Mouse (Mus musculus) T-cell, adult 2 months (primary cell): Measurements from ENCODE around the gene Gm16253.

Source experiments
- DNase-seq: peaks from one replicate; pipeline ENCODE4 v3.0.0; 2022; ENCODE audit warnings: low spot score

Gene Gm16253

GRCm38 (mm10) chr3:96557694-96558093 is 19.1 kb upstream of the Gm16253 start, which contains the start of gene Txnip:
Gene Txnip, plus strand, starts transcription at chr3:96557957.
- DNase-seq, result peak; percentile 99

DNA sequence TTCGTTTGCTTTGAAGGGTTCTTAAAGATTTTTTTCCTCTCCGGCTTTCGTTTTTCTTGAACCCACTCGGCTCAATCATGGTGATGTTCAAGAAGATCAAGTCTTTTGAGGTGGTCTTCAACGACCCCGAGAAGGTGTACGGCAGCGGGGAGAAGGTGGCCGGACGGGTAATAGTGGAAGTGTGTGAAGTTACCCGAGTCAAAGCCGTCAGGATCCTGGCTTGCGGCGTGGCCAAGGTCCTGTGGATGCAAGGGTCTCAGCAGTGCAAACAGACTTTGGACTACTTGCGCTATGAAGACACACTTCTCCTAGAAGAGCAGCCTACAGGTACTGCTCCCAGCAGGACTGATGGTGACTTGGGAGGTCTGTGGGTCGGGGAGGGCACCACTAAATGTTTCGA is 18.6 kb upstream of the Gm16253 start:
- no peak for DNase-seq

GRCm38 (mm10) chr3:96558668-96559196 is 18.1 kb upstream of the Gm16253 start:
- DNase-seq, result no peak

GRCm38 (mm10) chr3:96559398-96559910 is 17.3 kb upstream of the Gm16253 start:
- no peak for DNase-seq

GRCm38 (mm10) chr3:96559911-96560850 is 16.6 kb upstream of the Gm16253 start:
- no peak for DNase-seq

GRCm38 (mm10) chr3:96560881-96561668 is 15.7 kb upstream of the Gm16253 start:
- DNase-seq, result no peak

DNA sequence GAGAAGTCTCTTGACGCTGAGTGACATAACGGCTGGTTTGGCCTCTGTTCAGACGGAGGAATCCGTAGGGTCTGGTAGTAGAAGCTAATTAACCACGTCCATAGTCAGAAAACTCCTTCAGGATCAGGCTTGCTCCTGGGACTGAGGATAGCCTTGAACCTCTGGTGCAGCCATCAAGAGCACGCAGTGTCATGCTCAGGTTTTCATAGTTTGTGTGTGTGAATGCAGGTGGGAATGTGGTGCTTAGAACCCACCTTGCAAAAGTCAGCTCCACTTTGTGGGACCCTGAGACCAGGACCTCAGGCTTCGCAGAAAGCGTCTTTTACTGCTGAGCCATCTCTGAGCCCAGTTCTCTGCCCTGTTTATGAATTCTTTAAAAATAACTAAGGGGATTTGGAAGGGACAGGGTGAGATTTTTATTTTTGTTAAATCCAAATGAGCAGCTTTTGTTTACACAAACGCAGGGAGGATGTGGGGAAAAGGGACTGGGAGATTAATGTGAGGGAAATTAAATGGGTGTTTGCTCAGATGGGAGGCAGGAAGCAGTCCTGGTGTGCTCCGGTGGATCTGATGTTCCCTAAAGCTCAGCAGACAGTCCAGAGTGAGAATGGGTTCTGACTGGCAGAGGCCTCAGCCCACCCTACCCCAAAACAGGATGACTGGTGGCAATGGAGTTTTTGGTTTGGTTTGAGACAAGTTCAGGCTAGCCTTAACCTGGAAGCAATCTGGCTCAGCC is 14.7 kb upstream of the Gm16253 start:
- DNase-seq, result no peak

DNA sequence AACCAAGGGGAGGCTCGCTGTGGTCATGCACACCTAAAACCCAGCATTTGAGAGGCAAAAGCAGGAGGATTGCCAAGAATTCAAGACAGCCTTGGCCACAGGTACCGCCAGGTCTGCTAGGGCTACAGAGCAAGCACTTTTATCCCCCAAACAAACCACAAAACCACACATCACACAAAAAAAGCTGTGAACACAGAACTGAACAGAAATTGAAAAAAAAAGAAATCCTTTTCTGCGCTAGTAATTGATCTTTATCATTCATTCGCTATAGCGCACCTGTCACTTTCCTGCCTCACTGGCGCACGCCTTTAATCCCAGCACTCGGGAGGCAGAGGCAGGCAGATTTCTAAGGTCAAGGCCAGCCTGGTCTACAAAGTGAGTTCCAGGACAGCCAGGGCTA is 13.5 kb upstream of the Gm16253 start:
- peak; percentile 62 for DNase-seq

GRCm38 (mm10) chr3:96563911-96564632 is 12.7 kb upstream of the Gm16253 start:
- DNase-seq, result no peak

DNA sequence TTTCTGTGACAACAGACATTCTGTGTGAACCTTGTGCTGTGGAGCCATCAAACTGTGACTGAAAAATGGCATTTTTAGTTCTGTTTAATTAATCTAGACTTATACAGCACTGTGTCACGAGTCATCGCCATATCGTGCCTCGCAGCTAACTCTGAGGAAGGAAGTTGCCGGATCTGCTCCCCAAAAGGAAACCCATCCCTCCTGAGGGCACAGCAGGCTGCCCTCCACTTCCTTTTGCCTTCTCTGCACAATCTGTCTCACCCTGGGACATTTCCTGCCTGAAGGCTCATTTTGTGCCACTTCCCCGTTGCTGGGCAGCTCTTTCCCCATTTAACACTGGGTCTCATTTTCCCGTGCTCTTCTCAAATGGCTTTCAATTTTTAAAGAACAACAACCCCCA is 12.2 kb upstream of the Gm16253 start:
- DNase-seq, result peak; percentile 74

DNA sequence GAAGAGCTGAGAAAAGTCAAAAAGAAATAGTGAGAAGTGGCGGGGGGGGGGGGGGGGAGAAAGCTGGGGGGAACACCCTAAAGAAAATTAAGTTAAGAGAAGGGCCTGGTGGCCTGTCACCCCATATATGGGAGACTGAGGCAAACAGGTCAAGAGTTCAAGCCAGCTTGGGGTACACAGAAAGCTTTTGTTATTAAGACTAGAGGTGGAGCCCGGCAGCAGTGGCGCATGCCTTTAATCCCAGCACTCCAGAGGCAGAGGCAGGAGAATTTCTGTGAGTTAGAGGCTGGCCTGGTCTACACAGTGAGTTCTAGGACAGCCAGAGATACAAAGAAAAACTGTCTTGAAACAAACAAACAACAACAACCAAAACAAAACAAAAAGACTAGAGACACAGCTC is 11.7 kb upstream of the Gm16253 start:
- no peak for DNase-seq

DNA sequence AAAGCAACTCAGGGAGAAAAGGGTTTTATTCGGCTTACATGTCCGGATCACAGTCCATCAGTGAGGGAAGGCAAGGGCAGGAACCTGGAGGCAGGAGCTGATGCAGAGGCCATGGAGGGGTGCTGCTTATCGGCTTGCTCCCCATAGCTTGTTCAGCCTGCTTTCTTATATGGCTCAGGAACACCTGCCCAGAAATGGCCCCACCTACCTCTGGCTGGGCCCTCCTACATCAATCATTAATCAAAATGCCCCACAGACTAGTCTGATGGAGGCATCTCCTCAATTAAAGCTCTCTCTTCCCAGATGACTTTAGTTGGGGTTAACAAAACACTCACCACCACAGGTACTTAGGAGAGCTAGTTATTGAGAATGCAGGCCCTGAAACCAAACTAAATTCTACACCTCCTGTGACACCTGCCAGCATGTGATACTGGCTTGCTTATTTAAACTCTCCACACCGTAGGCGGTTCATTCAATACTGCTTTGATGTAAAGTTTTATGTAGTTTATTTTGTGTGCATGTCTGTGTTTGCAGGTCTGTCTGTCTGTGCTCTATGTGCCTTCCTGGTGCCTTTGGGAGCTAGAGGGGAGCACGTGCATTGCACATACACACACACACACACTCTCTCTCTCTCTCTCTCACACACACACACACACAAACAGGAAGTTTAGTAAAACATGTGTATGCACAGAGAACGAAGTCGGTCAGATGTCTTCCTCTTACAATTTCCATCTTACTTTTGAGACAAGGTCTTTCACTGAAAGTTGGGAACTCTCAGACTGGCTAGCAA is 9.9 kb upstream of the Gm16253 start:
- DNase-seq, result peak; percentile 45

DNA sequence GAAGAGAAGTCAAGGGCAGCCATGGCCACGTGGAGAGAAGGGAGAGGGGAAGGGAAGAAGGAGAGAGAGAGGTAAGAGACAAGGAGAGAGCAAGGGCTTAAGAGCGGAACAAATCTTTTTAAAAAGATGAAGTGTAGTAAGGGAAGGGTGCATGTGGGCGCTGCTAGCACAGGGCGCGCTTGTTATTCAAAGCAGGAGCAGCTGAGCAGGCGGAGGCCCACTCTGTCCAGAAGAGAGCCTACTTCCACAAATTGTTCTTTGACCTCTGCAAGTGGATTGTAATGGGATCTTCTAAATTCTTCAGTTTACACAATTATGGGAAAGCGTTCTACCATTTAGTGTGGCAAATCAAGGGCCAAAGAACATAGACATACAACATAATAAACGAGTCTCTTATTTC is 8.2 kb upstream of the Gm16253 start:
- no peak for DNase-seq

- DNase-seq, result no peak
Measured at GRCm38 (mm10) chr3:96569506-96569905, 7.3 kb upstream of the Gm16253 start.

- no peak for DNase-seq
Measured at GRCm38 (mm10) chr3:96569966-96570605, 6.7 kb upstream of the Gm16253 start.

GRCm38 (mm10) chr3:96570643-96571042 is 6.1 kb upstream of the Gm16253 start:
- DNase-seq, result peak; percentile 54

GRCm38 (mm10) chr3:96571336-96571735 is 5.4 kb upstream of the Gm16253 start:
- DNase-seq, result no peak

DNA sequence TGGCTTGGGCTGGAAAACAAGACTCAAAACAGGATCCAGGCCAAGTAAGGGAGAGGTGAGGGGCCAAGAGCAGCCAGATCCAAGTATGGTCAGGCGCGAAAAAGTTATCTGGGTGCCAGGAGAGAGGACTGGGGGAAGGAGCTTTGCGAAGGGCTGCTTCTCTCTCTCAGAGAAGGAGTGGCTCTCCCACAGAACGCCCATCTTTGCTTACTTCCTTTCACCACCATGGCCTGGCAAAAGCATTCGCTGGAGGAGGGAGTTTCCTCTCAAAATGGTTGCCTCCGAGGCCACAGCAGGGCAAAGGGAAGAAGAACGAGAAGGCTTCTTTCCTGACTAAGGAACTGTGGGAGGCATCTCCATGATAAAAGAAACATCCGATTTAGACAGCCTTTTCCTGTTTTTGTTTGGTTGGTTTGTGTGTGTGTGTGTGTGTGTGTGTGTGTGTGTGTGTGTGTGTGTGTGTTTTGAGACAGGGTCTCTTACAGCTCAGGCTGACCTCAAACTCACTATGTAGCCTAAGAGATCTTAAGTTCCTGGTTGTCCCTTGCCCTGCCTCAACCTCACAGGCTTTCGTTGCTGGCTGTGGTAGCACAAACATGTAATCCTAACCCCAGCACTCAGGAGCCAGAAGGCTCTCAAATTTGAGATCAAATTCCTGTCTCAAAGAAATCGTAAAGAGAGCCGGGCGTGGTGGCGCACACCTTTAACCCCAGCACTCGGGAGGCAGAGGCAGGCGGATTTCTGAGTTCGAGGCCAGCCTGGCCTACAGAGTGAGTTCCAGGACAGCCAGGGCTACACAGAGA is 4.7 kb upstream of the Gm16253 start:
- peak; percentile 28 for DNase-seq
